Mouse (Mus musculus) c-Kit-positive CD71-positive TER-119-positive erythroid progenitor cells, embryonic 14.5 days (primary cell): ENCODE results near the gene Psme3.

Experiments
- DNase-seq: peaks from one replicate; pipeline ENCODE4 v3.0.0-alpha.2; 2013; ENCODE audit warnings: low spot score

Psme3 gene

GRCm38 (mm10) chr11:101353436-101353835, 37.4 kb downstream of the Psme3 start:
- no peak for DNase-seq

DNA sequence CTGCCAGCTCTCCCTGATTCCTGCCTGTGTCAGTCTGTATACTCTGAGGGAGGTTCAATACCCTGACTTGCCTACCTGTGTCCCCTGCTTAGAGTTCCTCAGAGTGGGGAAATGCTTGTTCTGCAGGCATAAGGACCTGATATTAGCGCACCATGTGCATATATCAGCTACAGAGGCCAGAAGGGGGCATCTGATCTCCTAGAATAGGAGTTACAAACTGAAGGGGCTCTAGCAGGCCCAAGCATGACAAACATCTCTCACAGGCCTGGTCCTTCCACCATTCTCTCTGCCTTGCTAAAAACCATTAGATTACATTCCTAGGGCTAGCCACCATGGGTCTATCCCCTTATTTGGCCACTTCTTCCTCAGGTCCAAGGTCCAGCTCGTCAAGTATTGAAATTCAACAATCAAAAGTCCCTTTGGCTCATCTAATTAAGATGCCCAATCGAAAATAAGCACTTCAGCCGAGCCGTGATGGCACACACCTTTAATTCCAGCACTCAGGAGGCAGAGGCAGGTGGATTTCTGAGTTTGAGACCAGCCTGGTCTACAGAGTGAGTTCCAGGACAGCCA, 38.5 kb downstream of the Psme3 start:
- no peak for DNase-seq

DNA sequence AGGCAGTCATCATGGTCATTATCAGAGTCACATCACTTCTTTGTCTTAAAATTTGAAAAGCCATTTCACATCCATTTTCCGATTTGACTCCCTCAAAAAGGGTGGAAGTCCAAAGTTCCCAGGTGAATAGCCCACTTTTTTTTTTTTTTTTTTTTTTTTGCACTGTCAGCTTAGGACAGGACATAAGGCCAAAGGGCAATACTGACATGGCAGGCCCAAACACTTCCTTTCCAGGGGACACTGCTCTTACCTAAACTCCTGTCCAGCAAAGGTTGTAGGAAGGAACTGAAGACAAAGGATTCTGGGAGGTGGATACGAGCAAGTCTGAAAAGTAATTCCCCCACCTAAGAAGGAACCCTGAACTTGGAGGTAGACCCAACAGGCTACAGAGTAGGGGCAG, 39.9 kb downstream of the Psme3 start:
- no peak for DNase-seq

DNA sequence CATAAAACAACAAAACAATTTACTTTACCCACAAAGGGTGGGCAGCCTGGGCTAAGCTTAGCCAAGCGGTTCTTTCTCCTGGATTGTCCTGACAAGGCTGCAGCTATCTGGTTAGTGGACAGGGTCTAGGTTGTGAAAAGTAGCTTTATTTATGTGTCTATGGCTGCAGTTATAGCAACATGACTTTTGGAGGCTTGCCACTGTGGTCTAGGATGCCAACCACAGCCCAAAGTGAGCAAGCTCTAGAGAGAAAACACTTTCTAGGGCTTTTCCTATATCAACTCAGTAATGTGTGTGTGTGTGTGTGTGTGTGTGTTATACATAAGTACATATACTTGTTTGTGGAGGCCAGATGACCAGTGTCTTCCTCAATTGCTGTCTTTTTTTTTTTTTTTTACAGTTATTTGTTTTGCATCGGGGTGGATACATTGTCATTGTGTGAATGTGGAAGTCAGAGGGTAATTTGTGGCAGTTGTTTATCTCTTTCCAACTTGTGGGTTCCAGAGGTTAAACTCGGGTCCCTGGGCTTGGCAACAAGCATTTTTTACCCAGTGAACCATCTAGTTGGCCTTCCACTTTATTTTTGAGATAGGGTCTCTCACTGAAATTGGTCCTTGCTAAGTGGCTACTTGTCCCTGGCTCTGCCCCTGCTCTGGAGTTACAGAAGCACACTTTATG, 41.6 kb downstream of the Psme3 start:
- DNase-seq: no peak

DNA sequence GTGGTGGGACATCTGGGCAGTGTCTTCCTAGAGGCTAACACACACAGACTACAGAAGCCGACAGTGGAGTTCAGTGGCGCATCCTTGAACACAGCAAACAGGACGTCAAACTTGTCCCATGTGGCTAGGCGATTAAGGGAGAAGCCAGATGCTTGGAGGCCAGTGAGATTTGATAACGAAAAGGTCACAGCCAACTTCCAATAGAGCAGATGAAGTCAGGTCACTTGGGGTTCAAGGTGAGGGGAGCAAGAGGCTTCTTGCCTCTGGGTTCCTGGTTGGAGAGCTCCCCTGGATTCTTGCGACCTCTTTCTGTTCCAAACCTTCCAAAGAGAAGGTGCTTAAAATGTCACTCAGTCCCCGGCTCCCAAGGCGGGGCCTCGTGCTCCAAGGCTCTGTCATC, 43.8 kb downstream of the Psme3 start:
- no peak for DNase-seq

DNA sequence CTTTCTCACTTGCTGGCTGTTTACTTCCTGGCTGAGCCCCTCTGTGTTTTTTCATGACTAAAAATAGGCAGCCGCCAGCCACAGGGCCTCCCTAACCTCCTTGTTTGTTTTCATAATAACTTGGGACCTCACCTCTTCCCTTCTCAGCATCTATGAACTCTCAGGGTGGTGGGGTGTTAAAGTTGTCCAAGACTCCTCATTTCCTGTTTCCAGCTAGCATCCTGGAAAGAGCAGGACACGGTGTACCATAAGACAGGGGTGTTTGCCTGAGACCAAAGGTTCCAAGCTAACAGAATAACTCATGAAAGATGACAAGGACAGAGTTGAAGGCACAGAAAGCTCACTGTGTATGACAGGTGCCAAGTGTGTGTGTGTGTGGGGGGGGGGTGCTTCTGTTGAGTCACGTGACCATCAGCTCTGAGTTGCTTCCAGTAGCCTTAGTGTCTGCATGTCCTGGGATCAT, 44.7 kb downstream of the Psme3 start:
- DNase-seq: no peak

DNA sequence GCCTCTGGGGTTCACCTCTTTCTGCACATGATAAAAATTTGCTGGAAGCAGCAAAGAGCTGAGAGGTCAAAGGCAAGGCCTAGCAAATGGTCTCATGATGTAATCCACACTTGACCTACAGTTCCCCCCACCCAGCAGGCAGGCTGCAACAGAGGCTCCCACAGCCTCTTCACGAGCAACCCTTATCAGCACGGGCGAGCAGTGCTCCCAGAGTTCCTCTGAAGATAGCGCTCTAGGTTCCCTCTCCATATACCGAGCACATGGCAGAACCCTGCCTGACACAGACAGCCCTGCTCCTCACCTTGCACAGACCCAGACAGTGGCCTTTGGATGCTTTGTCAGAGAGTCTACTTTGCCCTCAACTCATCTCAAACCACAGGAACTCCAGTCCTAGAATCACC, 48.5 kb downstream of the Psme3 start:
- no peak for DNase-seq

GRCm38 (mm10) chr11:101367326-101367935, 51.4 kb downstream of the Psme3 start, which contains the start of gene G6pc:
G6pc (plus strand) TSS chr11:101367561.
- DNase-seq: no peak

DNA sequence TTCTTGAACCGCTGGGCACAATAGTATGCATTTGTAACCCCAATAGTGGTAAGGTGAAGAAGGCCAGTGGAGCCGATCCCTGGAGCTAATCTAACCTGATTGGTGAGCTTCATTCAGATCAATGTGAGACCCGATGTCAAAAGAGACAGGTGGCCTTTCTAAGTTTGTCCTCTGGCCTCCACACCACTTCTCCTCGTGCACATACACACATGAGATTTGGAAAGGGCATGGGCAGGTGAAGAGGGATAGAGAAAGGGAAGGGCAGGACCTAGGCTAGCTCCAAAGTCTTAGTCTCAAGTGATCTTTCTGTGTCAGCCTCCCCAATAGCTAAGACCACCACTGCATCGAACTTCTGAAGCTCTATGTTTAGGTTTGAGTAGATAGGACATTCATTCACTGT, 54.1 kb downstream of the Psme3 start:
- no peak for DNase-seq
